Mouse (Mus musculus): ENCODE measurements at regions not wholly inside any gene's neighbourhood (a gene's known extent, or its start where the extent isn't known, plus 50 kb on each side); places are given as distances from the start of the nearest gene placed in this dataset.

- H3K4me2 ChIP-seq = no peak overlapping the region
- H3K9me3 ChIP-seq (replicated peaks) = no peaks in the 10 kb centered on the region
- no peaks in the 10 kb centered on the region for H3K36me3 ChIP-seq
- no peaks in the 10 kb centered on the region for H3K4me1 ChIP-seq (replicated peaks)
- no peak overlapping the region for H3K9ac ChIP-seq
- WGBS (ENCODE audit: insufficient replicate concordance) = 80% methylated on average over 9 of the region's 9 CpGs
- ATAC-seq (ENCODE audit: low read depth) (no peak), DNase-seq (no peak)
- no peak overlapping the region for H3K27ac ChIP-seq
- H3K4me3 ChIP-seq (replicated peaks) = no peak overlapping the region
- no peaks in the 10 kb centered on the region for H3K27me3 ChIP-seq
Measured at GRCm38 (mm10) chr3:137728689-137729088, 57.4 kb downstream of the Gm21962 start.

GRCm38 (mm10) chr3:137729421-137729820 is 58.1 kb downstream of the Gm21962 start:
- Histone ChIP-seq H3K4me1 (replicated peaks) (no peaks in the 10 kb centered on the region), H3K27me3 (no peaks in the 10 kb centered on the region), H3K4me3 (replicated peaks) (no peak overlapping the region), H3K4me2 (no peak overlapping the region), H3K27ac (no peak overlapping the region), H3K9ac (no peak overlapping the region), H3K36me3 (no peaks in the 10 kb centered on the region), H3K9me3 (replicated peaks) (no peaks in the 10 kb centered on the region)
- DNase-seq (no peak), ATAC-seq (ENCODE audit: low read depth) (no peak)
- WGBS (ENCODE audit: insufficient replicate concordance) = 56% methylated on average over 7 of the region's 7 CpGs

- 63% methylated on average over 12 of the region's 12 CpGs for WGBS (ENCODE audit: insufficient replicate concordance)
- H3K9ac ChIP-seq = no peak overlapping the region
- no peak for ATAC-seq (ENCODE audit: low read depth)
- no peaks in the 10 kb centered on the region for H3K27me3 ChIP-seq
- no peaks in the 10 kb centered on the region for H3K9me3 ChIP-seq (replicated peaks)
- no peak overlapping the region for H3K4me3 ChIP-seq (replicated peaks)
- no peaks in the 10 kb centered on the region for H3K36me3 ChIP-seq
- H3K4me2 ChIP-seq = no peak overlapping the region
- no peak overlapping the region for H3K27ac ChIP-seq
- DNase-seq = no peak
- no peaks in the 10 kb centered on the region for H3K4me1 ChIP-seq (replicated peaks)
Measured at GRCm38 (mm10) chr3:137737222-137737800, 66.0 kb downstream of the Gm21962 start.

GRCm38 (mm10) chr3:137741528-137741927 is 70.2 kb downstream of the Gm21962 start:
- H3K4me3 ChIP-seq (replicated peaks) = no peak overlapping the region
- no peaks in the 10 kb centered on the region for H3K4me1 ChIP-seq (replicated peaks)
- no peaks in the 10 kb centered on the region for H3K27me3 ChIP-seq
- H3K27ac ChIP-seq = no peak overlapping the region
- no peak overlapping the region for H3K9ac ChIP-seq
- no peak overlapping the region for H3K4me2 ChIP-seq
- no peak for ATAC-seq (ENCODE audit: low read depth)
- H3K36me3 ChIP-seq = no peaks in the 10 kb centered on the region
- DNase-seq = no peak
- no peaks in the 10 kb centered on the region for H3K9me3 ChIP-seq (replicated peaks)
- 71% methylated on average over 9 of the region's 9 CpGs for WGBS (ENCODE audit: insufficient replicate concordance)

GRCm38 (mm10) chr3:137742119-137742518 is 70.8 kb downstream of the Gm21962 start:
- Histone ChIP-seq H3K27ac (no peak overlapping the region), H3K9me3 (replicated peaks) (no peaks in the 10 kb centered on the region), H3K4me2 (no peak overlapping the region), H3K36me3 (no peaks in the 10 kb centered on the region), H3K4me3 (replicated peaks) (no peak overlapping the region), H3K9ac (no peak overlapping the region), H3K27me3 (no peaks in the 10 kb centered on the region), H3K4me1 (replicated peaks) (no peaks in the 10 kb centered on the region)
- DNase-seq (no peak), ATAC-seq (ENCODE audit: low read depth) (no peak)
- WGBS (ENCODE audit: insufficient replicate concordance) = 51% methylated on average over 4 of the region's 4 CpGs

- Histone ChIP-seq H3K27me3 (no peaks in the 10 kb centered on the region), H3K27ac (no peak overlapping the region), H3K4me2 (no peak overlapping the region), H3K9ac (no peak overlapping the region), H3K4me3 (replicated peaks) (no peak overlapping the region), H3K4me1 (replicated peaks) (0 out of 2 replicates have a peak, but pooled peaks cover 2% of the 10 kb centered on the region), H3K36me3 (no peaks in the 10 kb centered on the region), H3K9me3 (replicated peaks) (no peaks in the 10 kb centered on the region)
- 73% methylated on average over 9 of the region's 9 CpGs for WGBS (ENCODE audit: insufficient replicate concordance)
- ATAC-seq (ENCODE audit: low read depth) (no peak), DNase-seq (no peak)
Measured at GRCm38 (mm10) chr3:137751732-137752260, 80.5 kb downstream of the Gm21962 start.

- no peak overlapping the region for H3K9ac ChIP-seq
- 18% methylated on average over 25 of the region's 25 CpGs for WGBS (ENCODE audit: insufficient replicate concordance)
- peak overlapping the region; percentile 34; the same call in 1 of the 2 replicates for H3K4me2 ChIP-seq
- H3K27ac ChIP-seq = no peak overlapping the region
- H3K4me1 ChIP-seq (replicated peaks) = 0 out of 2 replicates have a peak, but pooled peaks cover 2% of the 10 kb centered on the region
- DNase-seq (peak; percentile 12), ATAC-seq (ENCODE audit: low read depth) (0 out of 2 replicates have a peak, but pooled peaks have one; percentile 50)
- H3K36me3 ChIP-seq = no peaks in the 10 kb centered on the region
- no peaks in the 10 kb centered on the region for H3K27me3 ChIP-seq
- H3K4me3 ChIP-seq (replicated peaks) = peak overlapping the region; percentile 16; the same call in 1 of the 2 replicates
- no peaks in the 10 kb centered on the region for H3K9me3 ChIP-seq (replicated peaks)
Measured at GRCm38 (mm10) chr3:137752447-137753256, 81.3 kb downstream of the Gm21962 start.

- no peak for ATAC-seq (ENCODE audit: low read depth)
- no peak overlapping the region for H3K9ac ChIP-seq
- no peaks in the 10 kb centered on the region for H3K27me3 ChIP-seq
- H3K4me1 ChIP-seq (replicated peaks) = 0 out of 2 replicates have a peak, but pooled peaks cover 2% of the 10 kb centered on the region
- no peaks in the 10 kb centered on the region for H3K9me3 ChIP-seq (replicated peaks)
- WGBS (ENCODE audit: insufficient replicate concordance) = 37% methylated on average over 7 of the region's 7 CpGs
- H3K36me3 ChIP-seq = no peaks in the 10 kb centered on the region
- no peak for DNase-seq
- no peak overlapping the region for H3K4me2 ChIP-seq
- no peak overlapping the region for H3K27ac ChIP-seq
- H3K4me3 ChIP-seq (replicated peaks) = no peak overlapping the region
Measured at GRCm38 (mm10) chr3:137753257-137753654, 81.9 kb downstream of the Gm21962 start.

GRCm38 (mm10) chr3:137755391-137755790 is 84.1 kb downstream of the Gm21962 start:
- H3K27ac ChIP-seq = no peak overlapping the region
- H3K4me3 ChIP-seq (replicated peaks) = no peak overlapping the region
- WGBS (ENCODE audit: insufficient replicate concordance) = 51% methylated on average over 5 of the region's 5 CpGs
- H3K9ac ChIP-seq = no peak overlapping the region
- no peaks in the 10 kb centered on the region for H3K36me3 ChIP-seq
- H3K4me1 ChIP-seq (replicated peaks) = 0 out of 2 replicates have a peak, but pooled peaks cover 2% of the 10 kb centered on the region
- H3K27me3 ChIP-seq = no peaks in the 10 kb centered on the region
- no peak overlapping the region for H3K4me2 ChIP-seq
- ATAC-seq (ENCODE audit: low read depth) (no peak), DNase-seq (no peak)
- H3K9me3 ChIP-seq (replicated peaks) = no peaks in the 10 kb centered on the region

GRCm38 (mm10) chr3:137762213-137762884 is 91.0 kb downstream of the Gm21962 start:
- Histone ChIP-seq H3K9me3 (replicated peaks) (no peaks in the 10 kb centered on the region), H3K4me1 (replicated peaks) (no peaks in the 10 kb centered on the region), H3K27me3 (no peaks in the 10 kb centered on the region), H3K4me3 (replicated peaks) (no peak overlapping the region), H3K4me2 (no peak overlapping the region), H3K27ac (no peak overlapping the region), H3K36me3 (no peaks in the 10 kb centered on the region), H3K9ac (no peak overlapping the region)
- DNase-seq = no peak
- WGBS (ENCODE audit: insufficient replicate concordance) = 41% methylated on average over 14 of the region's 14 CpGs
- no peak for ATAC-seq (ENCODE audit: low read depth)

GRCm38 (mm10) chr3:137763406-137763805 is 92.1 kb downstream of the Gm21962 start:
- Histone ChIP-seq H3K4me1 (replicated peaks) (no peaks in the 10 kb centered on the region), H3K27ac (no peak overlapping the region), H3K36me3 (no peaks in the 10 kb centered on the region), H3K4me2 (no peak overlapping the region), H3K9me3 (replicated peaks) (no peaks in the 10 kb centered on the region), H3K4me3 (replicated peaks) (no peak overlapping the region), H3K9ac (no peak overlapping the region), H3K27me3 (no peaks in the 10 kb centered on the region)
- WGBS (ENCODE audit: insufficient replicate concordance) = 72% methylated on average over 5 of the region's 5 CpGs
- DNase-seq (no peak), ATAC-seq (ENCODE audit: low read depth) (no peak)
